16 mouse cellular contexts compared by ENCODE assay signal in genomic region chr17:12223682-12224081, GRCm38 (mm10).
DNase-seq lines count a peak whose midpoint lies in the region; ATAC-seq and TF ChIP-seq lines count a peak whose summit lies in the region.
"Had no signal": no experiment of that assay in that cellular context is flagged by ENCODE, and none has a peak within 500 bp of the region (broad histone marks: within the 10 kb centered on the region; RNA-seq: fewer than 3 reads in every experiment).

No protein-coding gene starts in this region.

- TF ChIP-seq EP300 in stomach, postnatal 0 days (optimal IDR thresholded peaks at IDR 0.05) = no peak

- no peak overlapping the region for H3K4me3 ChIP-seq in hindbrain, embryonic 13.5 days
- H3K4me3 ChIP-seq in hindbrain, embryonic 14.5 days (replicated peaks; ENCODE audit: low read length) = no peak overlapping the region
- H3K4me3 ChIP-seq in liver, embryonic 13.5 days (replicated peaks) = no peak overlapping the region
- H3K4me3 ChIP-seq in stomach, postnatal 0 days (ENCODE audit: low read depth, low read length) = no peak overlapping the region
- H3K4me3 ChIP-seq: forebrain, embryonic 12.5 days; hindbrain, embryonic 12.5 days; midbrain, embryonic 12.5 days; neural tube, embryonic 13.5 days had no signal

- peak overlapping the region; percentile 8; the same call in 1 of the 2 replicates for H3K9ac ChIP-seq in hindbrain, embryonic 13.5 days
- H3K9ac ChIP-seq in hindbrain, embryonic 14.5 days = no peak overlapping the region
- H3K9ac ChIP-seq in liver, embryonic 13.5 days = no peak overlapping the region
- H3K9ac ChIP-seq in stomach, postnatal 0 days (ENCODE audit: low read length) = 0 out of 2 replicates have a peak overlapping the region, but pooled peaks have one; percentile 4
- H3K9ac ChIP-seq: forebrain, embryonic 12.5 days; hindbrain, embryonic 12.5 days; liver, embryonic 14.5 days; midbrain, embryonic 12.5 days; neural tube, embryonic 13.5 days had no signal

- H3K4me1 ChIP-seq in hindbrain, embryonic 13.5 days (replicated peaks) = peaks cover 12% of the 10 kb centered on the region
- H3K4me1 ChIP-seq in hindbrain, embryonic 14.5 days (replicated peaks; ENCODE audit: control insufficient read depth, insufficient read depth, low read length) = no peaks in the 10 kb centered on the region
- no peaks in the 10 kb centered on the region for H3K4me1 ChIP-seq in liver, embryonic 13.5 days (replicated peaks)
- no peaks in the 10 kb centered on the region for H3K4me1 ChIP-seq in stomach, postnatal 0 days (replicated peaks; ENCODE audit: control insufficient read depth, insufficient read depth)
- H3K4me1 ChIP-seq: neural tube, embryonic 13.5 days had no signal

- TF ChIP-seq CTCF in stomach, postnatal 0 days (IDR thresholded peaks at IDR 0.05; ENCODE audit: low read depth) = no peak

- peak; percentile 53 for DNase-seq in cerebellum, adult 9-10 months
- DNase-seq in cerebellum, adult 8-10 months = no peak
- no peak for DNase-seq in hindbrain, embryonic 14.5 days (ENCODE audit: low spot score)
- DNase-seq in liver, embryonic 13.5 days = no peak
- DNase-seq in liver = no peak
- no peak for DNase-seq in stomach, postnatal 0 days (ENCODE audit: low spot score)
- DNase-seq: gastrocnemius, postnatal 25 days; thymus, postnatal 36 days had no signal

- peak overlapping the region; percentile 35; the same call in 1 of the 2 replicates for H3K27ac ChIP-seq in hindbrain, embryonic 13.5 days
- H3K27ac ChIP-seq in hindbrain, embryonic 14.5 days = no peak overlapping the region
- peak overlapping the region; percentile 24; the same call in 1 of the 2 replicates for H3K27ac ChIP-seq in liver, embryonic 13.5 days
- no peak overlapping the region for H3K27ac ChIP-seq in stomach, postnatal 0 days (replicated peaks)
- H3K27ac ChIP-seq: forebrain, embryonic 12.5 days; hindbrain, embryonic 12.5 days; liver, embryonic 14.5 days; macrophage; midbrain, embryonic 12.5 days; neural tube, embryonic 13.5 days had no signal

- H3K27me3 ChIP-seq in hindbrain, embryonic 13.5 days = no peaks in the 10 kb centered on the region
- no peaks in the 10 kb centered on the region for H3K27me3 ChIP-seq in hindbrain, embryonic 14.5 days (ENCODE audit: control insufficient read depth, insufficient read depth, low read length)
- H3K27me3 ChIP-seq in liver, embryonic 13.5 days = no peaks in the 10 kb centered on the region
- H3K27me3 ChIP-seq in stomach, postnatal 0 days (ENCODE audit: control insufficient read depth, insufficient read depth, low read length) = no peaks in the 10 kb centered on the region
- H3K27me3 ChIP-seq: forebrain, embryonic 12.5 days; hindbrain, embryonic 12.5 days; midbrain, embryonic 12.5 days; neural tube, embryonic 13.5 days had no signal

- no peak for ATAC-seq in hindbrain, embryonic 13.5 days (ENCODE audit: low FRiP score)
- ATAC-seq in hindbrain, embryonic 14.5 days (ENCODE audit: low FRiP score) = no peak
- ATAC-seq in liver, embryonic 13.5 days (ENCODE audit: low read depth) = no peak
- ATAC-seq in stomach, postnatal 0 days (ENCODE audit: low FRiP score, low TSS enrichment) = no peak
- ATAC-seq: intestine, postnatal 0 days had no signal

- no peaks in the 10 kb centered on the region for H3K9me3 ChIP-seq in hindbrain, embryonic 13.5 days
- H3K9me3 ChIP-seq in hindbrain, embryonic 14.5 days (ENCODE audit: control insufficient read depth, low read length) = no peaks in the 10 kb centered on the region
- no peaks in the 10 kb centered on the region for H3K9me3 ChIP-seq in liver, embryonic 13.5 days (replicated peaks)
- no peaks in the 10 kb centered on the region for H3K9me3 ChIP-seq in stomach, postnatal 0 days (ENCODE audit: control insufficient read depth, low read length)
- H3K9me3 ChIP-seq: forebrain, embryonic 12.5 days; hindbrain, embryonic 12.5 days; midbrain, embryonic 12.5 days; neural tube, embryonic 13.5 days had no signal

- H3K4me2 ChIP-seq in hindbrain, embryonic 13.5 days = no peak overlapping the region
- H3K4me2 ChIP-seq in hindbrain, embryonic 14.5 days (replicated peaks) = no peak overlapping the region
- H3K4me2 ChIP-seq in liver, embryonic 13.5 days = no peak overlapping the region
- no peak overlapping the region for H3K4me2 ChIP-seq in stomach, postnatal 0 days (replicated peaks; ENCODE audit: low read depth)
- H3K4me2 ChIP-seq: forebrain, embryonic 12.5 days; hindbrain, embryonic 12.5 days; midbrain, embryonic 12.5 days; neural tube, embryonic 13.5 days had no signal

- WGBS in hindbrain, embryonic 13.5 days = 40% methylated on average over 5 of the region's 5 CpGs
- WGBS in hindbrain, embryonic 14.5 days = 46% methylated on average over 5 of the region's 5 CpGs
- 75% methylated on average over 5 of the region's 5 CpGs for WGBS in liver, embryonic 13.5 days (ENCODE audit: insufficient replicate concordance)
- 53% methylated on average over 5 of the region's 5 CpGs for WGBS in stomach, postnatal 0 days

- H3K36me3 ChIP-seq in hindbrain, embryonic 13.5 days = peaks cover 64% of the 10 kb centered on the region
- peaks cover 58% of the 10 kb centered on the region for H3K36me3 ChIP-seq in hindbrain, embryonic 14.5 days (replicated peaks; ENCODE audit: control insufficient read depth, insufficient read depth)
- H3K36me3 ChIP-seq in liver, embryonic 13.5 days = peaks cover 55% of the 10 kb centered on the region
- peaks cover 8% of the 10 kb centered on the region; the same call in 1 of the 2 replicates for H3K36me3 ChIP-seq in stomach, postnatal 0 days (ENCODE audit: control insufficient read depth, insufficient read depth, low read length)

Comparison
In these comparisons a context has a peak if more than half of its experiments do, and no peak if none do; other contexts are left out.
1. H3K27ac ChIP-seq: peak in hindbrain, embryonic 13.5 days (single experiment) and liver, embryonic 13.5 days (single experiment); none in hindbrain, embryonic 14.5 days (single experiment) and stomach, postnatal 0 days (single experiment).
2. H3K9ac ChIP-seq: peak in hindbrain, embryonic 13.5 days (single experiment) and stomach, postnatal 0 days (single experiment); none in hindbrain, embryonic 14.5 days (single experiment) and liver, embryonic 13.5 days (single experiment).